In genomic region chr9:20787992-20788391, GRCm38 (mm10) we compare ENCODE assay signal across 29 mouse cellular contexts. TPM values are rescaled to one million over a fixed set of nuclear protein-coding genes. Genes with fewer than 3 reads are reported as not detected.
DNase-seq lines count a peak whose midpoint lies in the region; ATAC-seq and TF ChIP-seq lines count a peak whose summit lies in the region.
"Had no signal": no experiment of that assay in that cellular context is flagged by ENCODE, and none has a peak within 500 bp of the region (broad histone marks: within the 10 kb centered on the region; RNA-seq: fewer than 3 reads in every experiment).

No protein-coding gene starts in this region.

- no peak overlapping the region for H3K4me2 ChIP-seq in CH12.LX (ENCODE audit: insufficient read depth, low read depth, poor library complexity, severe bottlenecking)
- no peak overlapping the region for H3K4me2 ChIP-seq in neural tube, embryonic 15.5 days
- H3K4me2 ChIP-seq: embryonic facial prominence, embryonic 15.5 days; heart, embryonic 11.5 days; heart, embryonic 15.5 days; hindbrain, embryonic 14.5 days; intestine, embryonic 15.5 days had no signal

- no peak overlapping the region for H3K27ac ChIP-seq in layer of hippocampus, adult 2 months
- H3K27ac ChIP-seq in CH12.LX (ENCODE audit: insufficient read depth, low read depth) (no peak overlapping the region), MEL (ENCODE audit: control insufficient read depth, low read depth, low read length) (no peak overlapping the region)
- H3K27ac ChIP-seq in neural tube, embryonic 15.5 days (replicated peaks) = no peak overlapping the region
- H3K27ac ChIP-seq: embryonic facial prominence, embryonic 15.5 days; forebrain, embryonic 10.5 days; heart, embryonic 15.5 days; hindbrain, embryonic 10.5 days; hindbrain, embryonic 14.5 days; intestine, embryonic 15.5 days had no signal

- no peaks in the 10 kb centered on the region for H3K4me1 ChIP-seq in CH12.LX (ENCODE audit: control insufficient read depth in 1 of 2, insufficient read depth in 2 of 2)
- H3K4me1 ChIP-seq in E14TG2a.4 (replicated peaks; ENCODE audit: low read depth, low read length) = peaks cover 6% of the 10 kb centered on the region
- H3K4me1 ChIP-seq in MEL (ENCODE audit: control insufficient read depth in 1 of 2, insufficient read depth in 2 of 2, low read length in 2 of 2) = no peaks in the 10 kb centered on the region
- H3K4me1 ChIP-seq in neural tube, embryonic 15.5 days = 0 out of 2 replicates have a peak, but pooled peaks cover 4% of the 10 kb centered on the region
- H3K4me1 ChIP-seq: heart, embryonic 15.5 days; intestine, embryonic 15.5 days had no signal

- in situ Hi-C loops in CH12.LX (cut with MboI; ENCODE audit: low pct_ligation_motif_present, low pct_unique_long_range_greater_than_20kb, low sequenced_read_pairs) = no loop called here

- H3K36me3 ChIP-seq in CH12.LX (replicated peaks in 1 of 2; ENCODE audit: control insufficient read depth in 1 of 2, insufficient read depth in 1 of 2, low read length in 1 of 2) (no peaks in the 10 kb centered on the region), E14TG2a.4 (ENCODE audit: insufficient read depth, low read length) (no peaks in the 10 kb centered on the region), MEL (ENCODE audit: control insufficient read depth in 1 of 2, insufficient read depth in 2 of 2, low read length in 2 of 2) (no peaks in the 10 kb centered on the region)
- H3K36me3 ChIP-seq in neural tube, embryonic 15.5 days = no peaks in the 10 kb centered on the region
- H3K36me3 ChIP-seq: embryonic facial prominence, embryonic 15.5 days; forebrain, embryonic 10.5 days; G1E; heart, embryonic 15.5 days; hindbrain, embryonic 10.5 days; intestine, embryonic 15.5 days had no signal

- no peak for ATAC-seq in neural tube, embryonic 15.5 days (ENCODE audit: low FRiP score)
- ATAC-seq: forebrain, embryonic 14.5 days; intestine, embryonic 15.5 days; Patski had no signal

- H3K9me3 ChIP-seq in CH12.LX (replicated peaks; ENCODE audit: low read length) (peaks cover 14% of the 10 kb centered on the region), E14TG2a.4 (ENCODE audit: low read length) (peaks cover 6% of the 10 kb centered on the region), MEL (replicated peaks; ENCODE audit: insufficient read depth, low read length) (no peaks in the 10 kb centered on the region)
- no peaks in the 10 kb centered on the region for H3K9me3 ChIP-seq in neural tube, embryonic 15.5 days (replicated peaks)
- H3K9me3 ChIP-seq: embryonic facial prominence, embryonic 15.5 days; G1E; heart, embryonic 15.5 days; intestine, embryonic 15.5 days had no signal

- H3K9ac ChIP-seq in CH12.LX (ENCODE audit: insufficient read depth, low read depth) (no peak overlapping the region), MEL (ENCODE audit: control insufficient read depth, low read depth, low read length, poor library complexity, severe bottlenecking) (no peak overlapping the region)
- H3K9ac ChIP-seq in neural tube, embryonic 15.5 days (replicated peaks) = no peak overlapping the region
- H3K9ac ChIP-seq: embryonic facial prominence, embryonic 15.5 days; heart, embryonic 15.5 days; hindbrain, embryonic 14.5 days; intestine, embryonic 15.5 days had no signal

- TF ChIP-seq CTCF in layer of hippocampus, adult 2 months (conservative IDR thresholded peaks at IDR 0.05) = peak; percentile 32; the same call in 1 of the 2 replicates
- peak; percentile 8 to 18; a peak in 2 of 4 replicates for TF ChIP-seq CTCF in CH12.LX (conservative IDR thresholded peaks at IDR 0.05 in 1 of 2, IDR thresholded peaks at IDR 0.05 in 1 of 2; ENCODE audit: low read depth in 2 of 2, low read length in 2 of 2)
- peak; percentile 48 for TF ChIP-seq CTCF in E14TG2a.4 (conservative IDR thresholded peaks at IDR 0.05; ENCODE audit: low read length)
- TF ChIP-seq CTCF in MEL (IDR thresholded peaks at IDR 0.05 in 2 of 3, conservative IDR thresholded peaks at IDR 0.05 in 1 of 3; ENCODE audit: control insufficient read depth in 1 of 3, insufficient read depth in 1 of 3, low read depth in 2 of 3, low read length in 3 of 3, poor library complexity in 1 of 3, severe bottlenecking in 1 of 3) = peak; percentile 66 to 75 (median 71); a peak in 5 of 6 replicates

- H3K4me3 ChIP-seq in layer of hippocampus, adult 2 months = no peak overlapping the region
- H3K4me3 ChIP-seq in CH12.LX (replicated peaks in 1 of 3; ENCODE audit: low read depth in 2 of 3, low read length in 2 of 3, poor library complexity in 1 of 3) (no peak overlapping the region), E14TG2a.4 (replicated peaks; ENCODE audit: low read length) (no peak overlapping the region), MEL (ENCODE audit: control insufficient read depth in 1 of 2, insufficient read depth in 1 of 2, low read depth in 2 of 2, low read length in 2 of 2) (no peak overlapping the region)
- H3K4me3 ChIP-seq in neural tube, embryonic 15.5 days (replicated peaks) = no peak overlapping the region
- H3K4me3 ChIP-seq: embryonic facial prominence, embryonic 15.5 days; erythroblast, embryonic 14.5 days; forebrain, embryonic 10.5 days; heart, embryonic 15.5 days; hindbrain, embryonic 10.5 days; intestine, embryonic 15.5 days had no signal

- H3K27me3 ChIP-seq in CH12.LX (replicated peaks) (peaks cover 91% of the 10 kb centered on the region), E14TG2a.4 (ENCODE audit: insufficient read depth, low read length) (peaks cover 6% of the 10 kb centered on the region; the same call in 1 of the 2 replicates), MEL (ENCODE audit: control insufficient read depth in 1 of 2, insufficient read depth in 2 of 2, low read length in 2 of 2) (no peaks in the 10 kb centered on the region)
- H3K27me3 ChIP-seq in neural tube, embryonic 15.5 days (replicated peaks) = no peaks in the 10 kb centered on the region
- H3K27me3 ChIP-seq: embryonic facial prominence, embryonic 15.5 days; heart, embryonic 15.5 days; intestine, embryonic 15.5 days; Patski had no signal

- no peak for DNase-seq in layer of hippocampus, adult 2 months (ENCODE audit: low spot score in 2 of 2)
- no peak for DNase-seq in layer of hippocampus, postnatal 10 days (ENCODE audit: low spot score in 2 of 2)
- DNase-seq in CH12.LX (ENCODE audit: extremely low read depth) (no peak), MEL (ENCODE audit: low read depth, low spot score) (peak; percentile 50)
- no peak for DNase-seq in embryo, embryonic 10.5 days (ENCODE audit: low spot score)
- DNase-seq in left cerebral cortex, adult 11 months (ENCODE audit: low spot score) = no peak
- DNase-seq: adrenal gland, postnatal 10 days; cerebellum, adult 18-20 months; cerebellum, adult 9-11 months; embryo, embryonic 11 days; gastrocnemius, postnatal 10 days; heart, adult 18-20 months; heart, postnatal 14 days had no signal

- H3K79me2 ChIP-seq in CH12.LX (replicated peaks; ENCODE audit: control insufficient read depth, extremely low read depth, insufficient read depth, poor library complexity, severe bottlenecking) = no peaks in the 10 kb centered on the region
- no peaks in the 10 kb centered on the region for H3K79me2 ChIP-seq in MEL (ENCODE audit: control insufficient read depth, insufficient read depth, low read length, poor library complexity)

- 75% methylated on average over 8 of the region's 8 CpGs for WGBS in neural tube, embryonic 15.5 days

- no peak for TF ChIP-seq POLR2A in CH12.LX (IDR thresholded peaks at IDR 0.05; ENCODE audit: low read depth, low read length)
- TF ChIP-seq POLR2A in MEL (IDR thresholded peaks at IDR 0.05; ENCODE audit: control insufficient read depth in 1 of 2, insufficient read depth in 1 of 2, low read depth in 1 of 2, low read length in 2 of 2, poor library complexity in 1 of 2) = no peak

- TF ChIP-seq EP300 in CH12.LX (IDR thresholded peaks at IDR 0.05; ENCODE audit: low read length) (no peak), MEL (IDR thresholded peaks at IDR 0.05; ENCODE audit: low read depth in 1 of 2, low read length in 2 of 2) (no peak)

- dilution Hi-C loops in CH12.LX (cut with MboI; ENCODE audit: extremely low pct_ligation_motif_present, extremely low pct_unique_long_range_greater_than_20kb, low sequenced_read_pairs) = no loop called here

- TF ChIP-seq RAD21 in CH12.LX (IDR thresholded peaks at IDR 0.05; ENCODE audit: low read depth, low read length) = no peak
- TF ChIP-seq RAD21 in MEL (IDR thresholded peaks at IDR 0.05; ENCODE audit: low read depth, low read length) = peak; percentile 28

TF ChIP-seq in CH12.LX, 34 proteins besides CTCF, POLR2A, EP300 and RAD21 (continues in another document):
- TF ChIP-seq ZNF384 (IDR thresholded peaks at IDR 0.05; ENCODE audit: low read depth, low read length) = no peak

TF ChIP-seq in MEL, 35 proteins besides CTCF, POLR2A, EP300 and RAD21 (continues in another document):
- peak; percentile 28; the same call in 1 of the 2 replicates for TF ChIP-seq SMC3 (IDR thresholded peaks at IDR 0.05; ENCODE audit: low read depth, low read length)

RNA-seq across cellular contexts. Expression of gene Col5a3, which starts 26.9 kb away (rescaled TPM):
- total RNA-seq in layer of hippocampus, adult 2 months (2021) = 1 to 10 TPM; 1.6 to 1.8 TPM
- 1 to 10 TPM; 1.8 to 2.3 TPM for total RNA-seq in layer of hippocampus, postnatal 10 days (2021)
- total RNA-seq in CH12.LX (2012; rRNA removed) (0.08 and 0.25 TPM in 2 replicates), CH12.LX (2014; rRNA removed) (not detected in 2 replicates), MEL (2012; rRNA removed) (0.07 and 0.08 TPM in 2 replicates)
- polyA plus RNA-seq in CH12.LX (2012; ENCODE audit: insufficient read length, low read depth) (0.04 TPM in 1 of 2 replicates, not detected in the other), MEL (2012; ENCODE audit: insufficient read depth in 1 of 2, insufficient read length in 2 of 2, low read depth in 1 of 2, low replicate concordance in 2 of 2, missing spikeins in 1 of 2) (under 1 TPM in 1 of 2 experiments, not detected in 1; 0.53 TPM)
- 1.4 and 1.8 TPM in 2 replicates for polyA plus RNA-seq in neural tube, embryonic 15.5 days (2015; fragmentation: Nextera tagmentation; extraction: Ambion mirVana)
- polyA plus RNA-seq: erythroblast, embryonic 14.5 days; G1E; heart, embryonic 11.5 days had no signal

RNA-seq across cellular contexts. Expression of gene Rdh8, which starts 30.3 kb away (rescaled TPM):
- not detected for total RNA-seq in layer of hippocampus, adult 2 months (2021)
- total RNA-seq in layer of hippocampus, postnatal 10 days (2021) = not detected
- total RNA-seq in CH12.LX (2012; rRNA removed) (not detected in 2 replicates), CH12.LX (2014; rRNA removed) (not detected in 2 replicates), MEL (2012; rRNA removed) (not detected in 2 replicates)
- polyA plus RNA-seq in CH12.LX (2012; ENCODE audit: insufficient read length, low read depth) (not detected in 2 replicates), MEL (2012; ENCODE audit: insufficient read depth in 1 of 2, insufficient read length in 2 of 2, low read depth in 1 of 2, low replicate concordance in 2 of 2, missing spikeins in 1 of 2) (not detected)
- not detected in 2 replicates for polyA plus RNA-seq in neural tube, embryonic 15.5 days (2015; fragmentation: Nextera tagmentation; extraction: Ambion mirVana)
- total RNA-seq: adrenal gland, postnatal 10 days; adrenal gland, postnatal 4 days; G1E; gastrocnemius, postnatal 10 days; gastrocnemius, postnatal 4 days; heart, adult 18-20 months; heart, postnatal 14 days had no signal
- polyA plus RNA-seq: embryonic facial prominence, embryonic 11.5 days; embryonic facial prominence, embryonic 15.5 days; erythroblast, embryonic 14.5 days; forebrain, embryonic 10.5 days; forebrain, embryonic 14.5 days; G1E; heart, embryonic 11.5 days; heart, embryonic 15.5 days; hindbrain, embryonic 10.5 days; hindbrain, embryonic 14.5 days; intestine, embryonic 15.5 days; Patski had no signal

RNA-seq across cellular contexts. Expression of gene Olfm2, which starts 41.8 kb away (rescaled TPM):
- total RNA-seq in layer of hippocampus, adult 2 months (2021) = 10 to 100 TPM; 31.6 to 37.6 TPM
- total RNA-seq in layer of hippocampus, postnatal 10 days (2021) = 100 to 1,000 TPM; 123 to 138 TPM
- total RNA-seq in CH12.LX (2012; rRNA removed) (0.08 TPM in 1 of 2 replicates, not detected in the other), CH12.LX (2014; rRNA removed) (not detected in 2 replicates), MEL (2012; rRNA removed) (0.26 and 0.54 TPM in 2 replicates)
- polyA plus RNA-seq in CH12.LX (2012; ENCODE audit: insufficient read length, low read depth) (0.14 and 0.47 TPM in 2 replicates), MEL (2012; ENCODE audit: insufficient read depth in 1 of 2, insufficient read length in 2 of 2, low read depth in 1 of 2, low replicate concordance in 2 of 2, missing spikeins in 1 of 2) (1 to 10 TPM in 1 of 2 experiments, not detected in 1; 1.9 TPM)
- 190 and 224 TPM in 2 replicates for polyA plus RNA-seq in neural tube, embryonic 15.5 days (2015; fragmentation: Nextera tagmentation; extraction: Ambion mirVana)
- total RNA-seq: G1E had no signal
- polyA plus RNA-seq: erythroblast, embryonic 14.5 days; G1E had no signal

Comparison
In these comparisons a context has a peak if more than half of its experiments do, and no peak if none do; other contexts are left out.
1. CTCF ChIP-seq: peak in every context shown above with its lines; median percentile 71 in MEL; 48 in E14TG2a.4; 32 in layer of hippocampus, adult 2 months; 13 in CH12.LX.
2. RNA of gene Olfm2, which starts 41.8 kb away (total RNA-seq): 123 to 138 TPM in layer of hippocampus, postnatal 10 days and 31.6 to 37.6 TPM in layer of hippocampus, adult 2 months; 0.26 to 0.54 TPM in MEL and 0.08 TPM in CH12.LX; every median in the first group is over 10 times any median in the second.